Mouse (Mus musculus): Measurements from ENCODE around the gene Zyx. TPM values are rescaled to one million over a fixed set of nuclear protein-coding genes. Genes with fewer than 3 reads are reported as not detected.

The Zyx gene
- total and polyA plus RNA-seq, 3 experiments, result 0.86 to 11.4 (median 2.2) TPM

GRCm38 (mm10) chr6:42374701-42375100 lies 25.3 kb downstream of the Zyx start:
- Histone ChIP-seq H3K27ac (ENCODE audit: insufficient read depth, low read depth) (no peak overlapping the region), H3K9me3 (replicated peaks; ENCODE audit: low read length) (no peaks in the 10 kb centered on the region), H3K36me3 (replicated peaks in 1 of 2; ENCODE audit: control insufficient read depth in 1 of 2, insufficient read depth in 1 of 2, low read length in 1 of 2) (no peaks in the 10 kb centered on the region), H3K4me2 (ENCODE audit: insufficient read depth, low read depth, poor library complexity, severe bottlenecking) (no peak overlapping the region), H3K79me2 (replicated peaks; ENCODE audit: control insufficient read depth, extremely low read depth, insufficient read depth, poor library complexity, severe bottlenecking) (no peaks in the 10 kb centered on the region), H3K4me1 (ENCODE audit: control insufficient read depth in 1 of 2, insufficient read depth in 2 of 2) (peaks cover 0 to 17% of the 10 kb centered on the region in 2 experiments; a peak in 2 of 4 replicates), H3K9ac (ENCODE audit: insufficient read depth, low read depth) (no peak overlapping the region), H3K27me3 (replicated peaks) (no peaks in the 10 kb centered on the region), H3K4me3 (replicated peaks in 1 of 3; ENCODE audit: low read depth in 2 of 3, low read length in 2 of 3, poor library complexity in 1 of 3) (no peak overlapping the region)
- TF ChIP-seq PAX5 (IDR thresholded peaks at IDR 0.05; ENCODE audit: low read length) (no peak), MAFK (IDR thresholded peaks at IDR 0.05; ENCODE audit: insufficient replicate concordance, low read length) (no peak), POLR2A (IDR thresholded peaks at IDR 0.05; ENCODE audit: low read depth, low read length) (no peak), TCF12 (IDR thresholded peaks at IDR 0.05; ENCODE audit: low read depth, low read length) (no peak), ZC3H11A (IDR thresholded peaks at IDR 0.05; ENCODE audit: low read depth, low read length) (no peak)
- dilution Hi-C loops (cut with MboI; ENCODE audit: extremely low pct_ligation_motif_present, extremely low pct_unique_long_range_greater_than_20kb, low sequenced_read_pairs), result no loop called here
- DNase-seq (ENCODE audit: extremely low read depth), result no peak
- in situ Hi-C loops (cut with MboI; ENCODE audit: low pct_ligation_motif_present, low pct_unique_long_range_greater_than_20kb, low sequenced_read_pairs), result no loop called here

GRCm38 (mm10) chr6:42375131-42375530 lies 25.7 kb downstream of the Zyx start:
- no peaks in the 10 kb centered on the region for H3K79me2 ChIP-seq (replicated peaks; ENCODE audit: control insufficient read depth, extremely low read depth, insufficient read depth, poor library complexity, severe bottlenecking)
- no peak overlapping the region for H3K4me2 ChIP-seq (ENCODE audit: insufficient read depth, low read depth, poor library complexity, severe bottlenecking)
- in situ Hi-C loops (cut with MboI; ENCODE audit: low pct_ligation_motif_present, low pct_unique_long_range_greater_than_20kb, low sequenced_read_pairs), result no loop called here
- H3K9ac ChIP-seq (ENCODE audit: insufficient read depth, low read depth), result no peak overlapping the region
- H3K27me3 ChIP-seq (replicated peaks), result no peaks in the 10 kb centered on the region
- H3K27ac ChIP-seq (ENCODE audit: insufficient read depth, low read depth), result no peak overlapping the region
- TF ChIP-seq MAFK (IDR thresholded peaks at IDR 0.05; ENCODE audit: insufficient replicate concordance, low read length) (no peak), GABPA (IDR thresholded peaks at IDR 0.05; ENCODE audit: insufficient replicate concordance, low read depth, low read length) (no peak), PAX5 (IDR thresholded peaks at IDR 0.05; ENCODE audit: low read length) (no peak), USF1 (IDR thresholded peaks at IDR 0.05; ENCODE audit: low read depth, low read length) (no peak), NRF1 (IDR thresholded peaks at IDR 0.05; ENCODE audit: low read depth, low read length) (no peak), ETS1 (conservative IDR thresholded peaks at IDR 0.05; ENCODE audit: low read depth, low read length) (no peak), NELFE (IDR thresholded peaks at IDR 0.05; ENCODE audit: low read depth, low read length) (no peak), EP300 (IDR thresholded peaks at IDR 0.05; ENCODE audit: low read length) (no peak), ZC3H11A (IDR thresholded peaks at IDR 0.05; ENCODE audit: low read depth, low read length) (no peak), ZMIZ1 (IDR thresholded peaks at IDR 0.05; ENCODE audit: low read depth, low read length) (no peak), HCFC1 (IDR thresholded peaks at IDR 0.05; ENCODE audit: low read depth, low read length) (no peak), JUN (IDR thresholded peaks at IDR 0.05; ENCODE audit: insufficient read depth, low read depth, low read length) (no peak), USF2 (conservative IDR thresholded peaks at IDR 0.05; ENCODE audit: low read depth, low read length) (no peak)
- H3K4me1 ChIP-seq (ENCODE audit: control insufficient read depth in 1 of 2, insufficient read depth in 2 of 2), result peaks cover 0 to 17% of the 10 kb centered on the region in 2 experiments; a peak in 2 of 4 replicates
- no peaks in the 10 kb centered on the region for H3K36me3 ChIP-seq (replicated peaks in 1 of 2; ENCODE audit: control insufficient read depth in 1 of 2, insufficient read depth in 1 of 2, low read length in 1 of 2)
- no peak overlapping the region for H3K4me3 ChIP-seq (replicated peaks in 1 of 3; ENCODE audit: low read depth in 2 of 3, low read length in 2 of 3, poor library complexity in 1 of 3)
- dilution Hi-C loops (cut with MboI; ENCODE audit: extremely low pct_ligation_motif_present, extremely low pct_unique_long_range_greater_than_20kb, low sequenced_read_pairs), result no loop called here
- H3K9me3 ChIP-seq (replicated peaks; ENCODE audit: low read length), result no peaks in the 10 kb centered on the region
- DNase-seq (ENCODE audit: extremely low read depth), result no peak
